Mouse (Mus musculus) heart, adult 2 months (tissue): Measurements from ENCODE around the gene Vps8.

ENCODE experiments used
- EP300 ChIP-seq: fragments of 200-500 bp; IDR thresholded peaks from 2 replicates; pipeline ENCODE4 v1.6.1; 2011; ENCODE audit warnings: low read depth, low read length, control low read depth; ENCODE audit not compliant: insufficient read depth
- POLR2A ChIP-seq: fragments of 200-500 bp; IDR thresholded peaks from 2 replicates; pipeline ENCODE4 v1.6.1; 2011; ENCODE audit warnings: mild to moderate bottlenecking, low read depth, low read length, control low read depth; ENCODE audit not compliant: insufficient read depth

- TF ChIP-seq POLR2A (no peak), EP300 (no peak)
Measured at GRCm38 (mm10) chr16:21398345-21399051, 24.4 kb upstream of the Vps8 start.
